Mouse (Mus musculus): ENCODE results near the gene Gm20388.

GRCm38 (mm10) chr8:122296173-122297001 lies 2385.7 kb downstream of the Gm20388 start:
- no peak for TF ChIP-seq CTCF (IDR thresholded peaks at IDR 0.05; ENCODE audit: insufficient read depth, low read depth, low read length)
- TF ChIP-seq POLR2A (IDR thresholded peaks at IDR 0.05; ENCODE audit: insufficient read depth, low read depth, low read length), result no peak

Measured in olfactory bulb, adult 2 months (tissue).